Mouse (Mus musculus) ovary, postnatal 14 days (tissue): ENCODE results near the gene Mlxipl.
A peak's percentile ranks its signal among the peaks of the same experiment; 100 is the strongest.
"Not testable (repeated sequence)": the region's sequence is repeated elsewhere in the genome, so short reads cannot be mapped to it uniquely, and the experiment has no call there.

ENCODE experiments used
- DNase-seq: peaks from one replicate; pipeline ENCODE4 v3.0.0; 2022; ENCODE audit warnings: low spot score

Gene Mlxipl

GRCm38 (mm10) chr5:135089653-135090052 is at the start of gene Mlxipl:
Gene Mlxipl, plus strand, starts transcription at chr5:135089890.
- DNase-seq: no peak

- no peak for DNase-seq
Measured at GRCm38 (mm10) chr5:135040059-135040458, 49.6 kb upstream of the Mlxipl start.

DNA sequence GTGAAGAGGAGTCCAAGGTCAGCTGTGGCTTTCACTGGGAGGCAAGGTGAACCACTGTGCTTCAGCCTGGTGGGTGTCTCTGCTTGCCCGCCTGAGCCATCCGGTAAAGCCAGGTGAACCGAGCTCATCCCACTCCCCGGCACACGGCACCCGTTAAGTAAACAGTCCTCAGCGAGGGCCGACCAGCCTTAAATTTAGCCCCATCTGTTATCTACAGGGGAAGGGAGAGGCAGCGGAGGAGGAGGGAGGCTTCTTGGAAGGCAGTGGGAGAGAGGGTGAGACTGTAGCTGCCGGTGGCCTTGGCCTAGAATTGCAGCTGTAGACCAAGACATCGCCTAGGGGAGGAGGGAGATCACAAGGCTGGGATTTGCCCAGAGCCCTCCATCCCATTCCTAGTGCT is 48.9 kb upstream of the Mlxipl start:
- DNase-seq: no peak

- DNase-seq: no peak
Measured at GRCm38 (mm10) chr5:135042105-135042788, 47.4 kb upstream of the Mlxipl start.

- no peak for DNase-seq
Measured at GRCm38 (mm10) chr5:135044575-135044974, 45.1 kb upstream of the Mlxipl start.

DNA sequence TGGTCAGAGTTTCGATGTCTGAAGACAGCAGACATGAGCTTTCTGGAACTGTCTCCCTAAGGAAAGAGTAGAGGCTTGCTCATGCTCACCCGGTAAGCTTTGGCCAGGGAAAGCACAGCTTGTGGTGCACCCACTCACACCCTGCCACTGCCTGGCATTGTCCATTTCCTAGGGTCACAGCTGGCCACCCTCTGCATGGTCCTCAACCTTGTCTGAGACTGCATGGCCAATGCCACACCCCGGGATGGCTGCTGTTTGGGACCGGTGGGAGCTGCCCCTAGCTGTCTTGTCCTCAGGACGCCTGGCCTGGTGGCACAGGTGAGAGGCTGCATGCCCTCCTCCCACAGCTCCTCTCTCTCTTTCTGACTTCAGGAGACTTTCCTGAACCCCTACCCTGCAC is 41.2 kb upstream of the Mlxipl start:
- DNase-seq: no peak

GRCm38 (mm10) chr5:135049268-135049667 is 40.4 kb upstream of the Mlxipl start:
- not testable (repeated sequence) for DNase-seq

DNA sequence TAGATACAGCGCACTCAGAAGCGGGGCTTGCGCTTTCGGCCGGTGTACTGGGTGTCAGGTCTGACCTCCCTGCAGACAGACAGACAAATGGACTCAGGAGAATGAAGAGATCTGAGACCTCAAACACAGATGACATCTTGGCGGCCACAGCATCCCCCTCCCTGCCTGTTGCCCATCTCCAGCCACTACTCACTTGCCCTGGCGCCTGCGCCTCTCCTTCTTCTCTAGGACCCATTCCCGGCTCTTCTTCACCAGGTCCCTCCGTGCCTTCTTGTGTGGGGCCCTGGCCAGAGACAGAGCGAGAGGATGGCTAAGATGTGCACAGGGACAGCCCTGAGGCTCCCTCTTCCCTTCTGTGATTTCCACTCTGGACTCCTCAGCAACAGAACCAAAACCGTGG is 36.3 kb upstream of the Mlxipl start:
- no peak for DNase-seq

DNA sequence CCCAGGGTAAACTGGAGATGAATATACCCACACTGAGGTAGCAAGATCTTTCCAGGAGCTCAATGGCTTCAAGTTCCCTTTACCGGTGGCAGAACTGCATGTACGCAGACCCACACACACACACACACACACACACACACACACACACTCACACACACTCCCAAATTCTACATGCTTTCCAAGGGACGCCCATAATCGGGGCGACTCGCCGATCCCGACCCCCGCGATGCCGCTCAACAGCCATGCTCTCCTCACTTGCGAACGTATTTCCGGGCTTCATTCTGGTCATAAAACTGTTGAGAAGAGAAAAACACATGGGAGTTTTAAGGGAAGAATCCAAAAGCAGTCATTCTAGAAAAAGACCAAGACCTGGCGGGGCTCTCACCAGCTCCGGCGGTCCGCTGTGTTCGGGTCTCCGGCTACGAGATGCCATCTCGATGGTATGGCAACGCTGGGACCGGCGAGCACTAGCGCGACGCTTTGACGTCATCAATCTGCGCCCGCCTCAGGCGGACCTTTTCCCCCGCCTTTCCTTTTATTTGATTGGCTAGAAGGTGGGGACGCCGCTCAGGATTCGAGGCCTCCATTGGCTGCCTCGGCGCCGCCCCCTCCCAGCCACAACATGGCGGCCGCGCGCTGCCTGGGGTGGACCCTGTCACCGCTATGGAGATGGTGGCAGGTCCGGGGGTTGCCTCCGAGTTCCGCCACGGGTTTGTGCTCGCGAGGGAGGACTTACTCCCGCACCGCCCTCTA is 25.9 kb upstream of the Mlxipl start, which contains the start of gene Dnajc30:
Dnajc30 (plus strand) TSS at position 574 of the 753 bp plus-strand sequence.
- peak; percentile 97 for DNase-seq

DNA sequence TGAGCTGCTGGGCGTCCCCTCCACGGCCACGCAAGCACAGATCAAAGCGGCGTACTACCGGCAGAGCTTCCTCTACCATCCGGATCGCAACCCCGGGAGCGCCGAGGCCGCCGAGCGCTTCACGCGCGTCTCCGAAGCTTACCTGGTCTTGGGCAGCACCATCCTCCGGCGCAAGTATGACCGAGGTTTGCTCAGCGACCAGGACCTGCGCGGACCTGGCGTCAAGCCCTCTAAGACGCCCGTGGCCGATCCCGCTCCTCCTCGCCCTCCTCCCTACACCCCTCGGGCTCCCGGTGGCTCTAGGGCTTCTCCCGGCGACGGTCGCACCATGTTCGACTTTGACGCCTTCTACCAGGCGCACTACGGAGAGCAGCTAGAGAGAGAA is 25.3 kb upstream of the Mlxipl start:
- DNase-seq: no peak

DNA sequence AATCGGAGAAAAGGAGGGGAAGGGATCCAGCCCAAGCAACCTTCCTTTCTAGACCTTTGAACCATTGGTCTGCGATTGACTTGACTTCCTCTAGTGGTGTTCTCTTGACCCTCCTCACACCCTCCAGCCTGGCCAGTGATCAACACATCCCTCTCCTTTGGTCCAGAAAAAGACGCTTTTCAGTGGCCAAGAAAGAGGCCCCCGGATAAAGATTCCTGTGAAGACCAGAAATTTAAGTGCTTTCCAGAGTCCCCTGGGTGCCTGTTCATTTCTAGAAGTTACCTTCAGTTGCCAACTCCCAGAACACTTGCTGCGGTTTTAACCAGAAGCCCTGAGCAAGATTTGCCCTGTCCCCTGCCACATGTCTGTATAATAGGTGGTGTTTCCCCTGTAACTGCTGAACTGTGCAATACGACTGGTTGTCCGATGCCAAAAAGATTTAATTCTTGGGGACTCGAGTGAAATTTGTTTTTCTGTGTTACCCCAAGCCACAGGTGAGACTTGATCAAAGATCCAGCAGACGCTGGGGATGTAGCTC is 24.7 kb upstream of the Mlxipl start, which contains the start of gene Bud23:
Bud23 (minus strand) TSS at position 51 of the 538 bp plus-strand sequence.
- DNase-seq: not testable (repeated sequence)

DNA sequence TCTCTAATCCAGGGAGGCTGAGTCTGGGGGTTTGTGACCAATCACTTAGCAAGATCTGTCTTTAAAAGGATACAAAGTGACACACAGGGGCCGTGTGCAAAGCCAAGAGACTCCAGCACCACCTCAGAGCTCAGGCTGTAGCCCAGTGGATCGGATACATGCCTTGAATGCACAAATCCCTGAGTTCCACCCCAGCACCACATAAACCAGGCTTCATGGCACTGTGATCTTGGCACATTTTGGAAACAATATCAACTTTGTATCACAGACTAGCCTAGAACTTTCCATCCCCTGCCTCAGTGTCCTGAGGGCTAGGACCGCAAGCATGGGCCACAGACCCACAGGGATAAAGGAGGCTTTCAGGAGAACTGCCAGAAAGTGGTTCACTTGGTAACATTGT is 23.7 kb upstream of the Mlxipl start:
- no peak for DNase-seq

DNA sequence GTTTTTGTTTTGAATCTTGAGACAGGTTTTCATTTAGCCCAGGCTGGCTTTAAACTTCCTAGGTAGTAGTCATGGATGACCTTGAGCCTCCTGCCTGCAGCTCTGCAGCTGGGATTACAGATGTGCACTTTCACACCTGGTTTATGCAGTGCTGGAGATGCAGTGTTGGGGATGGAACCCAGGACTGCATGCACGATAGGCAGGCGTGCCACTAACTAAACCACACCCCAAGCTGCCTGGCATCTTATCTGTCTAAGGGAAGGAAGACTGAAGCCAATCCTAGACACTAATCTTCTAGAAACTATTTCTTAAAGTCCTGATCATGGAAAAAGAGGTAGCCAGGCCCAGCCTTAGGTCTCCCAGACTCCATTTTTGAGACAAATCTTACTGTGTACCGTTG is 19.2 kb upstream of the Mlxipl start:
- DNase-seq: no peak

DNA sequence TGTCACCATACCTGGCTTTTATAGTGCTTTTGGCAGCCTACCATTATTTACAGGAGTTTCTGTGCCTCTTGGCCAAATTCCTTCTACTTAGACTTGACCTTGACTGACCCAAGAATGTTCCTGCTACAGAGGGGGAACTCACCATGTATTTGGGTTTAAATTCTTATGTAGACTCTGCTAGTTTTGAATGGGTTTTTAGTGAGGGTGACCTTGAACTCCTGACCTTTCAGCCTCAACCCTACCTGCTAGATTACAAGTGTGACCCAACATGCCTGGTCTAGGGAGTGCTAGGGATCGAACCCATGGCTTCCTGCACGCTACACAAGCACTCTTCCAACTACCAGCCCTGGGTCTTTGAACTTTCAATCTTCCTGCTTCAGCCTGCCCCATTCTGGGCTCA is 17.6 kb upstream of the Mlxipl start:
- no peak for DNase-seq

- no peak for DNase-seq
Measured at GRCm38 (mm10) chr5:135072720-135073119, 17.0 kb upstream of the Mlxipl start.

GRCm38 (mm10) chr5:135073349-135074150 is 16.1 kb upstream of the Mlxipl start:
- no peak for DNase-seq

GRCm38 (mm10) chr5:135075655-135076054 is 14.0 kb upstream of the Mlxipl start:
- DNase-seq: no peak

GRCm38 (mm10) chr5:135076368-135076767 is 13.3 kb upstream of the Mlxipl start:
- no peak for DNase-seq

GRCm38 (mm10) chr5:135076931-135077505 is 12.7 kb upstream of the Mlxipl start:
- peak; percentile 26 for DNase-seq

GRCm38 (mm10) chr5:135077564-135078481 is 11.9 kb upstream of the Mlxipl start, which contains the start of gene Vps37d:
Gene Vps37d, minus strand, starts transcription at chr5:135078266.
- DNase-seq: peak; percentile 99

- no peak for DNase-seq
Measured at GRCm38 (mm10) chr5:135078482-135078810, 11.2 kb upstream of the Mlxipl start.
